Mouse (Mus musculus) brain, embryonic 14.5 days (tissue): Measurements from ENCODE around the gene Tbc1d8.

Source experiments
- CTCF ChIP-seq: fragments of 200-500 bp; IDR thresholded peaks from 2 replicates; pipeline ENCODE4 v1.5.1; 2012; ENCODE audit warnings: inconsistent platforms, mild to moderate bottlenecking, moderate library complexity, borderline replicate concordance; ENCODE audit not compliant: insufficient read depth, insufficient read length; ENCODE audit errors: extremely low read depth
- POLR2A ChIP-seq: fragments of 200-500 bp; IDR thresholded peaks from 2 replicates; pipeline ENCODE4 v1.6.1; 2012; ENCODE audit warnings: mild to moderate bottlenecking, inconsistent platforms, borderline replicate concordance; ENCODE audit not compliant: poor library complexity, insufficient read depth, insufficient read length, severe bottlenecking; ENCODE audit errors: extremely low read depth

- no peak for TF ChIP-seq CTCF
- TF ChIP-seq POLR2A: no peak
Measured at GRCm38 (mm10) chr1:39462937-39463444, 15.6 kb downstream of the Tbc1d8 start.
